Mouse (Mus musculus): ENCODE measurements around the gene Gm20498. TPM values are rescaled to one million over a fixed set of nuclear protein-coding genes. Genes with fewer than 3 reads are reported as not detected.

Gene Gm20498
- polyA plus RNA-seq, 1 experiment from 2014 or later = 34.3 TPM

GRCm38 (mm10) chr12:81331937-81332874 is 200.5 kb downstream of the Gm20498 start:
- Histone ChIP-seq H3K36me3 (no peaks in the 10 kb centered on the region), H3K27me3 (peaks cover 27% of the 10 kb centered on the region), H3K4me3 (peak overlapping the region; percentile 65), H3K27ac (replicated peaks) (peak overlapping the region; percentile 69), H3K9me3 (no peaks in the 10 kb centered on the region), H3K4me2 (replicated peaks) (peak overlapping the region; percentile 98), H3K4me1 (peaks cover 20% of the 10 kb centered on the region), H3K9ac (replicated peaks) (peak overlapping the region; percentile 77)
- under 1% methylated on average over 37 of the region's 54 CpGs for WGBS
- ATAC-seq (ENCODE audit: low FRiP score, low read depth) = peak; percentile 79

- Histone ChIP-seq H3K36me3 (no peaks in the 10 kb centered on the region), H3K4me3 (no peak overlapping the region; the same call in 1 of the 2 replicates), H3K4me2 (replicated peaks) (peak overlapping the region; percentile 98), H3K4me1 (peaks cover 20% of the 10 kb centered on the region), H3K27me3 (peaks cover 27% of the 10 kb centered on the region), H3K27ac (replicated peaks) (peak overlapping the region; percentile 10; the same call in 1 of the 2 replicates), H3K9me3 (no peaks in the 10 kb centered on the region), H3K9ac (replicated peaks) (no peak overlapping the region)
- ATAC-seq (ENCODE audit: low FRiP score, low read depth) = no peak
- WGBS = 19% methylated on average over 5 of the region's 5 CpGs
Measured at GRCm38 (mm10) chr12:81331046-81331638, 201.6 kb downstream of the Gm20498 start.

GRCm38 (mm10) chr12:81324991-81325390 is 207.7 kb downstream of the Gm20498 start:
- Histone ChIP-seq H3K9me3 (no peaks in the 10 kb centered on the region), H3K27ac (replicated peaks) (no peak overlapping the region), H3K4me1 (peaks cover 7% of the 10 kb centered on the region), H3K36me3 (no peaks in the 10 kb centered on the region), H3K27me3 (no peaks in the 10 kb centered on the region), H3K4me3 (no peak overlapping the region), H3K9ac (replicated peaks) (no peak overlapping the region), H3K4me2 (replicated peaks) (no peak overlapping the region)
- ATAC-seq (ENCODE audit: low FRiP score, low read depth) = no peak
- 91% methylated on average over 3 of the region's 3 CpGs for WGBS

GRCm38 (mm10) chr12:81324116-81324515 is 208.6 kb downstream of the Gm20498 start:
- H3K9ac ChIP-seq (replicated peaks) = no peak overlapping the region
- no peak overlapping the region for H3K27ac ChIP-seq (replicated peaks)
- H3K4me1 ChIP-seq = peaks cover 7% of the 10 kb centered on the region
- no peak for ATAC-seq (ENCODE audit: low FRiP score, low read depth)
- WGBS = 94% methylated on average over 3 of the region's 3 CpGs
- no peaks in the 10 kb centered on the region for H3K27me3 ChIP-seq
- no peak overlapping the region for H3K4me2 ChIP-seq (replicated peaks)
- H3K4me3 ChIP-seq = no peak overlapping the region
- no peaks in the 10 kb centered on the region for H3K9me3 ChIP-seq
- H3K36me3 ChIP-seq = no peaks in the 10 kb centered on the region

GRCm38 (mm10) chr12:81321021-81321420 is 211.7 kb downstream of the Gm20498 start:
- no peaks in the 10 kb centered on the region for H3K36me3 ChIP-seq
- H3K4me3 ChIP-seq = no peak overlapping the region
- no peak overlapping the region for H3K9ac ChIP-seq (replicated peaks)
- no peak overlapping the region for H3K4me2 ChIP-seq (replicated peaks)
- H3K27me3 ChIP-seq = no peaks in the 10 kb centered on the region
- peak overlapping the region; percentile 25; the same call in 1 of the 2 replicates for H3K27ac ChIP-seq (replicated peaks)
- no peaks in the 10 kb centered on the region for H3K9me3 ChIP-seq
- 60% methylated on average over 1 of the region's 1 CpGs for WGBS
- peaks cover 13% of the 10 kb centered on the region for H3K4me1 ChIP-seq
- no peak for ATAC-seq (ENCODE audit: low FRiP score, low read depth)

- H3K36me3 ChIP-seq = no peaks in the 10 kb centered on the region
- 4% methylated on average over 2 of the region's 2 CpGs for whole genome bisulfite sequencing
- H3K9me3 ChIP-seq = no peaks in the 10 kb centered on the region
- peaks cover 13% of the 10 kb centered on the region for H3K4me1 ChIP-seq
- ATAC-seq (ENCODE audit: low FRiP score, low read depth) = no peak
- H3K4me3 ChIP-seq = no peak overlapping the region
- no peak overlapping the region for H3K27ac ChIP-seq (replicated peaks)
- no peaks in the 10 kb centered on the region for H3K27me3 ChIP-seq
- no peak overlapping the region for H3K4me2 ChIP-seq (replicated peaks)
- no peak overlapping the region for H3K9ac ChIP-seq (replicated peaks)
Measured at GRCm38 (mm10) chr12:81317811-81318210, 214.9 kb downstream of the Gm20498 start.

- Histone ChIP-seq H3K9me3 (no peaks in the 10 kb centered on the region), H3K9ac (replicated peaks) (no peak overlapping the region), H3K4me3 (no peak overlapping the region), H3K4me1 (peaks cover 9% of the 10 kb centered on the region), H3K4me2 (replicated peaks) (no peak overlapping the region), H3K27me3 (no peaks in the 10 kb centered on the region), H3K36me3 (no peaks in the 10 kb centered on the region), H3K27ac (replicated peaks) (no peak overlapping the region)
- WGBS = 91% methylated on average over 5 of the region's 5 CpGs
- no peak for ATAC-seq (ENCODE audit: low FRiP score, low read depth)
Measured at GRCm38 (mm10) chr12:81315953-81316352, 216.8 kb downstream of the Gm20498 start.

Other genes with a start within 250 kb of the Gm20498 start
- 1.8 and 2.6 TPM in 2 replicates for gene Slc8a3, start 199.7 kb downstream of the Gm20498 start, polyA plus RNA-seq (2016; fragmentation: Nextera tagmentation; extraction: Ambion mirVana)
- 0.26 and 0.50 TPM in 2 replicates for gene Gm4787, start 153.4 kb downstream of the Gm20498 start, polyA plus RNA-seq (2016; fragmentation: Nextera tagmentation; extraction: Ambion mirVana)
- gene Adam4, start 111.0 kb downstream of the Gm20498 start, polyA plus RNA-seq (2016; fragmentation: Nextera tagmentation; extraction: Ambion mirVana) = 0.56 and 0.80 TPM in 2 replicates
- 133 and 143 TPM in 2 replicates for gene Cox16, start 47.8 kb downstream of the Gm20498 start, polyA plus RNA-seq (2016; fragmentation: Nextera tagmentation; extraction: Ambion mirVana)
- 35.1 and 36.1 TPM in 2 replicates for gene Synj2bp, start within 50 bp of the Gm20498 start, polyA plus RNA-seq (2016; fragmentation: Nextera tagmentation; extraction: Ambion mirVana)
- gene Adam21, start 35.6 kb upstream of the Gm20498 start, polyA plus RNA-seq (2016; fragmentation: Nextera tagmentation; extraction: Ambion mirVana) = 0.52 and 0.56 TPM in 2 replicates
- 65.2 and 67.0 TPM in 2 replicates for gene Med6, start 62.1 kb upstream of the Gm20498 start, polyA plus RNA-seq (2016; fragmentation: Nextera tagmentation; extraction: Ambion mirVana)
- 3.5 and 5.2 TPM in 2 replicates for gene Ttc9, start 98.3 kb upstream of the Gm20498 start, polyA plus RNA-seq (2016; fragmentation: Nextera tagmentation; extraction: Ambion mirVana)
- 5.6 and 6.2 TPM in 2 replicates for gene Map3k9, start 248.3 kb upstream of the Gm20498 start, polyA plus RNA-seq (2016; fragmentation: Nextera tagmentation; extraction: Ambion mirVana)